Mouse (Mus musculus) left cerebral cortex, postnatal 36 days (tissue): ENCODE data around the gene Sirt3. TPM values are rescaled to one million over a fixed set of nuclear protein-coding genes. Genes with fewer than 3 reads are reported as not detected.

Experiments used
- DNase-seq, 2 experiments: peaks; one replicate each; pipeline ENCODE4 v3.0.0; 2021 to 2022; ENCODE audit warnings: low spot score in 2 of 2, mixed read lengths in 1 of 2
- intact Hi-C: fragments of 180-260 bp; cut with DNase I; formaldehyde crosslinking; loops from one replicate; pipeline ENCODE4 v1.15.1; 2025
- total RNA-seq, 2 experiments: library from RNA; stranded (reverse); gene quantifications; 2 replicates each; pipeline ENCODE4 v1.2.3; 2021

Gene Sirt3
- total RNA-seq, 2 experiments from 2014 or later, result 73.1 to 78.5 TPM

- intact Hi-C loops, result no loop called here
- DNase-seq, result no peak
Observed at GRCm38 (mm10) chr7:140833341-140833740, 48.8 kb downstream of the Sirt3 start.

GRCm38 (mm10) chr7:140831447-140831846, 50.7 kb downstream of the Sirt3 start:
- intact Hi-C loops, result no loop called here
- peak in 1 of 2 experiments; percentile 1 for DNase-seq

GRCm38 (mm10) chr7:140828171-140828881, 53.8 kb downstream of the Sirt3 start:
- intact Hi-C loops, result loop anchor here (2.0 kb wide), 2 partner anchors 676 to 750 kb away; no protein-coding TSS in a partner anchor
- DNase-seq, result peak; percentile 69 to 81

GRCm38 (mm10) chr7:140822731-140823130, 59.4 kb downstream of the Sirt3 start:
- DNase-seq, result no peak
- intact Hi-C loops, result no loop called here

GRCm38 (mm10) chr7:140821653-140822329, 60.3 kb downstream of the Sirt3 start, which contains the start of gene Zfp941:
Gene Zfp941 (minus strand): TSS chr7:140822178.
- peak; percentile 61 to 75 for DNase-seq

GRCm38 (mm10) chr7:140821305-140821652, 60.8 kb downstream of the Sirt3 start:
- intact Hi-C loops, result no loop called here
- DNase-seq, result no peak

More at GRCm38 (mm10) chr7:140821653-140822329, 60.3 kb downstream of the Sirt3 start, which contains the start of gene Zfp941:
- intact Hi-C loops, result no loop called here

- intact Hi-C loops, result no loop called here
Observed at GRCm38 (mm10) chr7:140820173-140820572, 61.9 kb downstream of the Sirt3 start.

More at GRCm38 (mm10) chr7:140820173-140820572, 61.9 kb downstream of the Sirt3 start:
- no peak for DNase-seq

Other genes with a start within 250 kb of the Sirt3 start
- gene Olfr53, start 235.9 kb downstream of the Sirt3 start, total RNA-seq, result not detected
- gene Olfr539, start 222.4 kb downstream of the Sirt3 start, total RNA-seq, result under 1 TPM in 1 of 2 experiments, not detected in 1; 0.07 TPM
- gene Olfr45, start 200.4 kb downstream of the Sirt3 start, total RNA-seq, result not detected
- not detected for gene Olfr541, start 185.0 kb downstream of the Sirt3 start, total RNA-seq
- not detected for gene Cyp2e1, start 118.6 kb downstream of the Sirt3 start, total RNA-seq
- under 1 TPM; 0.22 to 0.54 TPM for gene Syce1, start 94.5 kb downstream of the Sirt3 start, total RNA-seq
- gene Zfp941, start 60.1 kb downstream of the Sirt3 start, total RNA-seq, result 10 to 100 TPM; 22.2 to 31.0 TPM
- gene Urah, start 47.3 kb downstream of the Sirt3 start, total RNA-seq, result 1 to 10 TPM; 2.1 to 8.4 TPM
- gene Scgb1c1, start 36.8 kb downstream of the Sirt3 start, total RNA-seq, result not detected
- not detected for gene Odf3, start 34.5 kb downstream of the Sirt3 start, total RNA-seq
- gene Gm45785, start 26.0 kb downstream of the Sirt3 start, total RNA-seq, result 1 to 10 TPM in 1 of 2 experiments, not detected in 1; 2.3 TPM
- 10 to 100 TPM; 68.2 to 68.7 TPM for gene Ric8a, start 25.4 kb downstream of the Sirt3 start, total RNA-seq
- gene Bet1l, start 24.7 kb downstream of the Sirt3 start, total RNA-seq, result 10 to 100 TPM; 22.5 to 27.3 TPM
- gene Psmd13, start 341 bp downstream of the Sirt3 start, total RNA-seq, result 100 to 1,000 TPM; 106 to 113 TPM
- gene Cox8b, start 18.1 kb upstream of the Sirt3 start, total RNA-seq, result not detected
- gene Nlrp6, start 38.6 kb upstream of the Sirt3 start, total RNA-seq, result under 1 TPM; 0.47 to 0.54 TPM
- 1 to 10 TPM; 3.3 to 5.8 TPM for gene Pgghg, start 59.1 kb upstream of the Sirt3 start, total RNA-seq
- gene Ifitm5, start 68.0 kb upstream of the Sirt3 start, total RNA-seq, result not detected
- gene Gm45717, start 73.6 kb upstream of the Sirt3 start, total RNA-seq, result not detected
- gene Ifitm2, start 73.7 kb upstream of the Sirt3 start, total RNA-seq, result 10 to 100 TPM; 12.3 to 14.0 TPM
- 1 to 10 TPM; 3.6 to 4.2 TPM for gene Ifitm1, start 84.9 kb upstream of the Sirt3 start, total RNA-seq
- 10 to 100 TPM in 1 of 2 experiments, 1 to 10 TPM in 1; 9.6 to 14.3 TPM for gene Ifitm3, start 128.5 kb upstream of the Sirt3 start, total RNA-seq
- not detected for gene Ifitm6, start 135.6 kb upstream of the Sirt3 start, total RNA-seq
- gene Gm17387, start 146.8 kb upstream of the Sirt3 start, total RNA-seq, result not detected
- gene B4galnt4, start 178.8 kb upstream of the Sirt3 start, total RNA-seq, result 10 to 100 TPM; 84.4 to 86.3 TPM
- not detected for gene Pkp3, start 195.9 kb upstream of the Sirt3 start, total RNA-seq
- 1 to 10 TPM; 1.7 to 2.8 TPM for gene Sigirr, start 218.3 kb upstream of the Sirt3 start, total RNA-seq
- not detected for gene Ano9, start 235.5 kb upstream of the Sirt3 start, total RNA-seq
- 10 to 100 TPM; 45.1 to 52.1 TPM for gene Ptdss2, start 240.1 kb upstream of the Sirt3 start, total RNA-seq